Mouse (Mus musculus): ENCODE measurements around the gene Gdnf. TPM values are rescaled to one million over a fixed set of nuclear protein-coding genes. Genes with fewer than 3 reads are reported as not detected.

Gene Gdnf
- polyA plus RNA-seq, 1 experiment from 2014 or later = 0.78 TPM

DNA sequence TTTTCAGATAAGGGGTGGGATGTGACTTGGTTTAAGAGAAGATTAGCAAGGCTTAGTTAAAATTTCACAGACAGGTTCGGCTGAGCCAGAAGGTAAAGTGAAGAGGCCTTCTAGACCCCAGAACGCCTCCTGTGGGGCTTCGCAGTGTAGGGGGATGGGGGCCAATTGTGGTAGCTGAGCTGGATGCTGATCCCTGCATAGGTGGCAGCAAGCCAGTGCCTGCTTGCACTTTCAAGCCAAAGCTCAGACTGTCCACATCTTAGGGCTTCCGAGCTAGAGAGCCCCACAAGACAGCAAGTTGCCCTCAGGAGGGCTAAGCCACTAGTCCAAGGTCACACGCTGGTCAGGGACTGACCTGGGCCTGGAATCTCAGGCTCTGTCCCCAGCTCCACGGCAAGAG, 13.2 kb downstream of the Gdnf start:
- H3K4me1 ChIP-seq (replicated peaks) = no peaks in the 10 kb centered on the region
- H3K27me3 ChIP-seq (ENCODE audit: insufficient read depth, poor library complexity, severe bottlenecking) = peaks cover 21% of the 10 kb centered on the region
- 68% methylated on average over 6 of the region's 6 CpGs for WGBS
- H3K4me3 ChIP-seq = no peak overlapping the region
- no peaks in the 10 kb centered on the region for H3K36me3 ChIP-seq
- no peaks in the 10 kb centered on the region for H3K9me3 ChIP-seq
- no peak for DNase-seq (ENCODE audit: low spot score)
- H3K27ac ChIP-seq = no peak overlapping the region

DNA sequence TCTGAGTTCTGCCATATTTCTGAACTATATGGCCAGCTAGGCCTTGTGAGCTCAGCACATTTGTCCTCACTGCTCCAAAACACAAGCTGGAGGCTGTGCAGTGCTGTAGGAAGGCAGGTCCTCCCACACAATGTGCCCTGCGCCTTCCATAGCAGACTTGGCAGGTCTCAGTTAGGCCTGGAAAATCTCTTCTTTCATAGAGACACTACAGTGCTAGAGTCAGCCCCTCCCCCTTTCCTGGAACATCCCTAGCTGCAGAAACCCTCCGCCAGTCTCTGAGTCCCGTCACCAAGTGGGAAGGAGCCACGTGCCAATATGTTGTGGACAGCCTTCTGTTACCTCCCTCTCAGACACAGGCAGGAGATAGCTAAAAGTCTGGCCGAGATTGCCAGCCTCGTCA, 14.9 kb downstream of the Gdnf start:
- H3K9me3 ChIP-seq = no peaks in the 10 kb centered on the region
- H3K36me3 ChIP-seq = no peaks in the 10 kb centered on the region
- no peak for DNase-seq (ENCODE audit: low spot score)
- 58% methylated on average over 6 of the region's 6 CpGs for WGBS
- peaks cover 7% of the 10 kb centered on the region for H3K27me3 ChIP-seq (ENCODE audit: insufficient read depth, poor library complexity, severe bottlenecking)
- H3K4me3 ChIP-seq = no peak overlapping the region
- H3K27ac ChIP-seq = no peak overlapping the region
- H3K4me1 ChIP-seq (replicated peaks) = no peaks in the 10 kb centered on the region

DNA sequence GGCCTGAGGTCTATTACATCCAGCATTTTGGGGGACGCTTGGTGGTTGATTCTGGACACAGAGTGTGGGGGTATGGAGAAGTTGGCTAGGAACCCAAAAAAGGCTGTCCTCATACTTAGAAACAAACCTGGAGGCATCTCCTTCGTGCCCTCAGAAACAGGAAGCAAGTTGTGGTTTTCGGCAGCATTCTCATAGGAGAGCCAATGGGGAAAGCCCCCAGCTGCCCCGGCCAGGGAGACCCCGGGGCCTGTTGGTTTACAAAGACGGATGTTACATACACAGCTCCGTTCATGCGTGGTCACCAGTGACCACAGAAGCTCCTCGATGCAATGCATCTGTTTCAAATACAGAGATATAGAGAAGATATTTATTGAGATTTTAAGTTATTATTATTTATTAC, 24.8 kb downstream of the Gdnf start:
- Histone ChIP-seq H3K4me3 (no peak overlapping the region), H3K9me3 (no peaks in the 10 kb centered on the region; the same call in 1 of the 2 replicates), H3K27me3 (ENCODE audit: insufficient read depth, poor library complexity, severe bottlenecking) (no peaks in the 10 kb centered on the region), H3K27ac (no peak overlapping the region), H3K4me1 (replicated peaks) (no peaks in the 10 kb centered on the region), H3K36me3 (no peaks in the 10 kb centered on the region)
- no peak for DNase-seq (ENCODE audit: low spot score)
- WGBS = 91% methylated on average over 9 of the region's 9 CpGs

DNA sequence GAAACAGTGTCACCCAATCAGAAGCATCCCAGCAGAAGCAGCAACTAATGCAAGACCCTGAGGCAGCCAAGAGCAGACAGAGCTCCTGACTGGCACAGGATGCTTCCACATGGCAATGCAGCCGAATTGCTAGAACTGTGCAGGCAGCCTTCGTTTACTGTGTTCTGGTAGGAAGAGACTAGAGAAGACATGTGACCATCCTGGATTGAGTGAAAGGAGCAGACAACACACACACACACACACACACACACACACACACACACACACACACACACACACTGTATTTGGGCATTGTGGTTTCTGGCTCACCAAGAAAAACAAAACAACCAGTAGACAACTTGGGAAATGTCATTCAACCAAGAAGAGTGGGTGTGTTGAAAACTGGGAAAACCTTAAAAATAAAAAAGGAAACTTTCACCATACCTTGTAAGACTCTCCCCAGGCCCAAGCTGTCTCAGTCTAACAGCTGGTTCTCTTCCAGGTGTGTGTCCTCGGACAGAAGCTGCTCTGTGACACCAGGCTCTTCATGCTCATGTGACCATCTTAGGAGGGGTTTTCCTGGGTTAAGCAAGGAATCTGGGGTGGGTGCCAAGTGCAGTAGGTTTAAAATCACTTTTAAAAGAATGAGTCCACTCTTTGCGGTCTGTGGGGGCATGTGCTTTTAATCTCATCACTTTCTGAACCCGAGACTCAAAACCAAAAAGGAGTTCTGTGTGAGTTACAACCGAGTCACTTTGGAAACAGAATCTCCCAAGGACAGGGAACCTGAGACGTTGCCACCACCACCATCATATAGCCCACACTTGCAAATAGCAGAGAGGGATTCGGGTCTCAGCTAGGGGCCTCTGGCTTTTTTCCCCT, 27.6 kb downstream of the Gdnf start:
- no peak for DNase-seq (ENCODE audit: low spot score)
- no peak overlapping the region for H3K4me3 ChIP-seq
- WGBS = 85% methylated on average over 8 of the region's 8 CpGs

DNA sequence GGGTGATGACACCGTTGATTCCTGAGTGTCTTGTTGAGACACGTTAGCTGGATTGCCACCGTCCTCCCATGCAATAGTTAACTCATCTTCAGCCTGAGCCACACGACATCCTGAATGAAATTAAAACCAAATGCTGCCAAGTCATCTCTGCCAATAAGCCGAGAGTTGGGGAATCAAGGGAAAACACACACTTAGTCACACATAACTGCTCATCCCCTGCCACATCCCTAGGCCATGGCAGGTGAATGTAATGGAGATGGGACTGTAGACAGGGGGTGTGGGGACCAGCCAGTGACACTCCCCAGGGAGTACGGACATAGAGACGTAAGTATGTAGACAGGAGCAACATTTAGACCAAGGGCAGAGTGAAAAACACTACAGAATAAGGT, 28.3 kb downstream of the Gdnf start:
- no peaks in the 10 kb centered on the region; the same call in 1 of the 2 replicates for H3K9me3 ChIP-seq
- no peak overlapping the region for H3K27ac ChIP-seq
- no peaks in the 10 kb centered on the region for H3K27me3 ChIP-seq (ENCODE audit: insufficient read depth, poor library complexity, severe bottlenecking)
- H3K4me3 ChIP-seq = no peak overlapping the region
- DNase-seq (ENCODE audit: low spot score) = no peak
- whole genome bisulfite sequencing = 82% methylated on average over 7 of the region's 7 CpGs
- no peaks in the 10 kb centered on the region for H3K4me1 ChIP-seq (replicated peaks)
- no peaks in the 10 kb centered on the region for H3K36me3 ChIP-seq

More for the DNA sequence above, 27.6 kb downstream of the Gdnf start:
- no peak overlapping the region for H3K27ac ChIP-seq
- no peaks in the 10 kb centered on the region for H3K4me1 ChIP-seq (replicated peaks)
- no peaks in the 10 kb centered on the region for H3K36me3 ChIP-seq
- H3K27me3 ChIP-seq (ENCODE audit: insufficient read depth, poor library complexity, severe bottlenecking) = no peaks in the 10 kb centered on the region
- no peaks in the 10 kb centered on the region; the same call in 1 of the 2 replicates for H3K9me3 ChIP-seq

DNA sequence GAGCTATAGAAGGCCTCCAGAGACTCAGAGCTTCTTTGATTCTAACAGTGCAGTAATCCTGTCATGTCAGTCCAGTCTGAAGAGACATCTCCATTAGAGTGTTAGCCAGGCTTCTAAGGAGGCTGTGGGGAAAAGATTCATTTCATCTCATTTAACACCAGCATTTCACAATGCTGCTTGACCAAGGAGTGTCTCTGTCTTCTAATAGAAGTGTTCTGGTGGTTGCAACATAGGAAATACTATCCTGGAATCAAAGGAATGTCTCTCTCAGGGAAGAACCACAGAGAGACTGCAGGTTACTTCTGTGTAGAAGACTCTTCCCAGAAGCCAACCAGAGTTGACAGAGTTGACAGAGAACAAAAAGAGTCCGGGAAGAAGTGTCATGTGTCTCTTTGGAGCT, 31.0 kb downstream of the Gdnf start:
- Histone ChIP-seq H3K9me3 (no peaks in the 10 kb centered on the region; the same call in 1 of the 2 replicates), H3K4me1 (replicated peaks) (no peaks in the 10 kb centered on the region), H3K27me3 (ENCODE audit: insufficient read depth, poor library complexity, severe bottlenecking) (no peaks in the 10 kb centered on the region), H3K36me3 (no peaks in the 10 kb centered on the region), H3K4me3 (no peak overlapping the region), H3K27ac (no peak overlapping the region)
- DNase-seq (ENCODE audit: low spot score) = no peak
- WGBS = 88% methylated on average over 1 of the region's 1 CpGs

DNA sequence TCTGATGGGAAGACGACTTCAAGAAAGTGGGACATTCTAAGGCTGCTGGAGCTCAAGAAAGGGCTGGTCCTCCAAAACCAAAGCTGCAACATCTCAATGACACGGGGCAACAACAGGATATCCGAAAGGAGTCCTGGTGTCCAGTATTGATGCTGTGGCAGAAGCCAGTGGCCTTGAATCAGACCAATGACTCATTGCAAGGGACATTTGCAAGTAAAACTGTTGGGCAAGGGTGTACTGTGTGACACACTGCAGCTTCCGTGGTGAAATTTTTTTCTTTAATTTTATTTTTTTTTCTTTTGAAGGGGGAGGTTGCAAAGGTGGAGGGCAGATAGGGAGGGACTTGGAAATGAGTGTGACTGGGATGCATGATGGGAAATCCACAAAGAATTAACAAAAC, 31.8 kb downstream of the Gdnf start:
- Histone ChIP-seq H3K27me3 (ENCODE audit: insufficient read depth, poor library complexity, severe bottlenecking) (no peaks in the 10 kb centered on the region), H3K4me1 (replicated peaks) (no peaks in the 10 kb centered on the region), H3K36me3 (no peaks in the 10 kb centered on the region), H3K27ac (no peak overlapping the region), H3K9me3 (no peaks in the 10 kb centered on the region; the same call in 1 of the 2 replicates), H3K4me3 (no peak overlapping the region)
- 90% methylated on average over 4 of the region's 4 CpGs for WGBS
- DNase-seq (ENCODE audit: low spot score) = no peak

DNA sequence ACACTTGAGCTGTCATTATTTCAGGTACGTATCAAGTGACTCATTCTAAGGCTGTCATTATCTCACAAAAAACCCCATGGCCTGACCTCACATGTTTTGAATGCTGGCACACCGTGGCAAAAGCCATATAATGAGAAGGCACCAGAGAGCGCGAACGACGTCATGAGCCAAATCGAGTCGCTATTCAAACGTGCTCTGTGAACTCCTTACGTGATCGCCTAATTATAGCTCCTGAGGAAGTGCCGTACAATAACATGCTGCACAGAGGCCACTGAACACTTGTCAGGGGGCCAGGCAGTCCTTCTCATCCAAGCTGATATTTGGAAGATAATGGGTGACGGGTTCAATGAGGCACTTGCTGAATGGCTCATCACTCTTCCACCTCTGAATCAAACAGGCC, 46.8 kb downstream of the Gdnf start:
- no peaks in the 10 kb centered on the region for H3K27me3 ChIP-seq (ENCODE audit: insufficient read depth, poor library complexity, severe bottlenecking)
- no peaks in the 10 kb centered on the region for H3K4me1 ChIP-seq (replicated peaks)
- H3K4me3 ChIP-seq = no peak overlapping the region
- no peaks in the 10 kb centered on the region for H3K9me3 ChIP-seq
- 83% methylated on average over 13 of the region's 13 CpGs for WGBS
- no peaks in the 10 kb centered on the region for H3K36me3 ChIP-seq
- no peak overlapping the region for H3K27ac ChIP-seq
- DNase-seq (ENCODE audit: low spot score) = no peak

DNA sequence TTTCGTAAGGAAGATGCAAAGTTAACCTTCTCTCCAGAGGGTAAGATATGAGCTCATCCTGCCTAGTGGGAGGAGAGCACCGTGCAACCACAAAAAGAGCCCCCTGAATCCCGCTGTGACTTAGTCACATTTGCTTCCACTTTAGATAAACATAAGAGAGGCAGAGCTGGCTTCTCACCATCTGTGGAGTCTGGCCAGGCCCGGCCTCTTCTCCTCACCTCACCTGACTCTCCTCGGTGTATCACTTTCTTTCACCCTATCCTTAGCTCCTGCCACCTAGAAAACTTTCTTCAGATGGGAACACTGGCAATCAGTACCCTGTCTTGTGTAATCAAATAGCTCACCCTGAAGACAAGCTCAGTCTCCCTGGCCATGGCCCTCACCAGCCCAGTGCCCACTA, 48.2 kb downstream of the Gdnf start:
- DNase-seq (ENCODE audit: low spot score) = no peak
- Histone ChIP-seq H3K27me3 (ENCODE audit: insufficient read depth, poor library complexity, severe bottlenecking) (no peaks in the 10 kb centered on the region), H3K4me3 (no peak overlapping the region), H3K9me3 (no peaks in the 10 kb centered on the region), H3K27ac (no peak overlapping the region), H3K4me1 (replicated peaks) (peaks cover 8% of the 10 kb centered on the region), H3K36me3 (no peaks in the 10 kb centered on the region)
- WGBS = 84% methylated on average over 5 of the region's 5 CpGs

DNA sequence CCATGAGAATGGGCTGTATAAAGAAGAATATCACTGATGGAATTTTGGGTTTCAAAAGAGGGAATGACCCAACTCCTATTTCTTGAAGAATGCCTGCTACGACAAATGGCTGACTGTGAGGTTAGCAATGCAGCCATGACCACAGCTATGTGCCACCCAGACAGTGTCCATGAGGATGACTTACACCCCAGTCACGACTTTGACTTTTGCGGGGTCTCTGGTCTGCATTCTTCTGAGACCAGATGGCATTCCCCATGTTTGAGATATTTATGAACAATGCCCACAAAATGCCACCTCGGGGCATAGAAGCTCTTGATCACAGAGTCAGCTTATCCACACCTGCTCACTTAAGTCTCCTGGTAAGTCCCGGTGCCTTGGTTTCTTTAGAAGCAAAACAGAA, 52.2 kb downstream of the Gdnf start:
- no peaks in the 10 kb centered on the region for H3K9me3 ChIP-seq
- no peak overlapping the region for H3K4me3 ChIP-seq
- no peak for DNase-seq (ENCODE audit: low spot score)
- H3K27me3 ChIP-seq (ENCODE audit: insufficient read depth, poor library complexity, severe bottlenecking) = no peaks in the 10 kb centered on the region
- 92% methylated on average over 5 of the region's 5 CpGs for WGBS
- H3K27ac ChIP-seq = no peak overlapping the region
- no peaks in the 10 kb centered on the region for H3K36me3 ChIP-seq
- peaks cover 11% of the 10 kb centered on the region for H3K4me1 ChIP-seq (replicated peaks)

DNA sequence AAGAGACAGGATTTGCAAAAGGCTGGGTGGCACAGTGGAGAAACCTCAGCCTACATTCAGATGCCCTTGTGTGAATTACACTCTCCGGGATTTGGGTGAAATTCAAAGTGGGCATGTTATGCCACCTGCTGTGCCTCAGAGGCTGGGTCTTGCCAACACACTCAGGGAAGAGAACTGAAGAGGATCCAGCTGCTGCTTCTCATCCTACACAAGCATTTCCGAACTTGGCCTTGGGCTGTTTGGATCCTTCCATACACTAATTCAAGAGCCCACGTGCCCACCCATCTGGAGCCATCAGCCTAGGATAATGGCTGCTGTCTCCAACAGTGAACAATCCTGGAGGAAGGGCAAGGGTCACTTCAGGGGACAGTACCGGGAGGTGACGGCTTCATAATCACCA, 52.7 kb downstream of the Gdnf start:
- H3K4me1 ChIP-seq (replicated peaks) = peaks cover 11% of the 10 kb centered on the region
- no peaks in the 10 kb centered on the region for H3K9me3 ChIP-seq
- H3K27me3 ChIP-seq (ENCODE audit: insufficient read depth, poor library complexity, severe bottlenecking) = no peaks in the 10 kb centered on the region
- 43% methylated on average over 5 of the region's 5 CpGs for WGBS
- no peak overlapping the region for H3K4me3 ChIP-seq
- no peak overlapping the region for H3K27ac ChIP-seq
- DNase-seq (ENCODE audit: low spot score) = no peak
- no peaks in the 10 kb centered on the region for H3K36me3 ChIP-seq

DNA sequence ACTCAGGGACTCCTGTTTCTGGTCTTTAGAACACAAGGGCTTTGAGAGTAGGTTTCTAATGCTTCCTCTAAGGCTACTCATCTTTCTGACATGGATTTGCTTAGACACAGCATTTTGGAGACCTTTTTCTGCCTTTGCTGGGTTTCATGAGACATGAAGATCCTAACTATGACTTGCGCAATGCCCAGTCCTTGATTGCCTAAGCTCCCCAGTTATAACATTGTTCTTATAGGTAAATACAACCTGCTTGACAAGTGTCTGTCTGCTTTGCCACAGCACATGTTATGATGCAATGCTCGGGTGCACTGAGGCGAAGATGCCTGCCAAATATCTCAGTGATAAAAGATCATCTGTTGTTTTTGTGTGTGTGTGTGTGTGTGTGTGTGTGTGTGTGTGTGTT, 54.7 kb downstream of the Gdnf start:
- 87% methylated on average over 3 of the region's 3 CpGs for WGBS
- no peaks in the 10 kb centered on the region for H3K9me3 ChIP-seq
- no peak for DNase-seq (ENCODE audit: low spot score)

DNA sequence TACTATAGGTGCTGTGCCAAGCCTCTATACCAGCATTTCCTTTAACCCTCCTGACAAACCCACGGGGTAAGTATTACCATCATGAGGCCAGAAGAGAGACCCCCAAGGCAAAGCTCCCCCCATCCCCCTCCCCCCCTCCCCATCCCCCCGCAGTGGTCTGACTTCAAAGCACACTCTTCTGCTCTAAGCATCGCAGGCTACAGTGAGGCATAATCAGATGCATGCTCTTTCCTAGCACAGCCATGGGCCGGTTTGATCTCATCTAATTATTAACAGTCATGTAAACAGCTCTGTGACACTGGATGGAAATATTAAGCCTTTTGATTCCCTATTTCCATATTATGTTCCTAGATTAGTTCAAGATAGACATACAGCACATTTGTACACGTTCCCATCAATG, 61.8 kb downstream of the Gdnf start:
- H3K9me3 ChIP-seq = no peaks in the 10 kb centered on the region
- H3K27ac ChIP-seq = no peak overlapping the region
- H3K4me3 ChIP-seq = no peak overlapping the region
- WGBS = 69% methylated on average over 5 of the region's 5 CpGs
- H3K36me3 ChIP-seq = no peaks in the 10 kb centered on the region
- H3K4me1 ChIP-seq (replicated peaks) = peaks cover 4% of the 10 kb centered on the region
- H3K27me3 ChIP-seq (ENCODE audit: insufficient read depth, poor library complexity, severe bottlenecking) = no peaks in the 10 kb centered on the region
- DNase-seq (ENCODE audit: low spot score) = no peak

More for the DNA sequence above, 54.7 kb downstream of the Gdnf start:
- H3K36me3 ChIP-seq = no peaks in the 10 kb centered on the region
- peaks cover 11% of the 10 kb centered on the region for H3K4me1 ChIP-seq (replicated peaks)
- no peaks in the 10 kb centered on the region for H3K27me3 ChIP-seq (ENCODE audit: insufficient read depth, poor library complexity, severe bottlenecking)
- H3K4me3 ChIP-seq = no peak overlapping the region
- no peak overlapping the region for H3K27ac ChIP-seq

All from hindbrain, embryonic 10.5 days (tissue).